ENCODE assay signal across 7 mouse cellular contexts in genomic region chr4:125413833-125414719, GRCm38 (mm10).
DNase-seq lines count a peak whose midpoint lies in the region; ATAC-seq and TF ChIP-seq lines count a peak whose summit lies in the region.

No protein-coding gene starts in this region.

- TF ChIP-seq CTCF in layer of hippocampus, adult 2 months (conservative IDR thresholded peaks at IDR 0.05): no peak

- H3K27ac ChIP-seq in layer of hippocampus, adult 2 months: no peak overlapping the region
- no peak overlapping the region for H3K27ac ChIP-seq in forebrain, embryonic 14.5 days (ENCODE audit: low read depth, low read length)
- H3K27ac ChIP-seq in neural tube, embryonic 14.5 days (ENCODE audit: low read depth, low read length): no peak overlapping the region

- WGBS in forebrain, embryonic 14.5 days: 80% methylated on average over 7 of the region's 7 CpGs
- WGBS in neural tube, embryonic 14.5 days: 70% methylated on average over 7 of the region's 7 CpGs

- DNase-seq in layer of hippocampus, adult 2 months (ENCODE audit: low spot score in 2 of 2): peak; percentile 38 to 44
- no peak for DNase-seq in layer of hippocampus, postnatal 25 days (ENCODE audit: extremely low spot score in 1 of 2, low spot score in 1 of 2)
- peak; percentile 58 for DNase-seq in adrenal gland, postnatal 10 days
- peak; percentile 83 for DNase-seq in forebrain, embryonic 14.5 days (ENCODE audit: low spot score)
- no peak for DNase-seq in urinary bladder, adult 2 months (ENCODE audit: low spot score)
- no peak for DNase-seq in cerebellum, postnatal 36 days

- no peaks in the 10 kb centered on the region for H3K9me3 ChIP-seq in forebrain, embryonic 14.5 days (replicated peaks; ENCODE audit: control insufficient read depth, low read length)
- H3K9me3 ChIP-seq in neural tube, embryonic 14.5 days (ENCODE audit: control insufficient read depth, low read length): no peaks in the 10 kb centered on the region

- no peak overlapping the region for H3K4me2 ChIP-seq in forebrain, embryonic 14.5 days (ENCODE audit: low read length)
- no peak overlapping the region for H3K4me2 ChIP-seq in neural tube, embryonic 14.5 days (ENCODE audit: low read depth, low read length)

- no peak overlapping the region for H3K4me3 ChIP-seq in layer of hippocampus, adult 2 months
- no peak overlapping the region for H3K4me3 ChIP-seq in forebrain, embryonic 14.5 days (ENCODE audit: low read depth, low read length)
- H3K4me3 ChIP-seq in neural tube, embryonic 14.5 days (ENCODE audit: low read depth, low read length): no peak overlapping the region

- no peaks in the 10 kb centered on the region for H3K27me3 ChIP-seq in forebrain, embryonic 14.5 days (replicated peaks; ENCODE audit: control insufficient read depth, insufficient read depth, low read length)
- no peaks in the 10 kb centered on the region for H3K27me3 ChIP-seq in neural tube, embryonic 14.5 days (ENCODE audit: control insufficient read depth, insufficient read depth, low read length)

- H3K9ac ChIP-seq in forebrain, embryonic 14.5 days (ENCODE audit: low read length): no peak overlapping the region
- no peak overlapping the region for H3K9ac ChIP-seq in neural tube, embryonic 14.5 days (replicated peaks; ENCODE audit: low read depth, low read length)

- peak; percentile 83 for ATAC-seq in forebrain, embryonic 14.5 days
- peak; percentile 71 for ATAC-seq in neural tube, embryonic 14.5 days (ENCODE audit: low read depth)

- peaks cover 3% of the 10 kb centered on the region; the same call in 1 of the 2 replicates for H3K4me1 ChIP-seq in forebrain, embryonic 14.5 days (ENCODE audit: control insufficient read depth, insufficient read depth, low read length)
- H3K4me1 ChIP-seq in neural tube, embryonic 14.5 days (ENCODE audit: control insufficient read depth, insufficient read depth, low read length): peaks cover 5% of the 10 kb centered on the region

- H3K36me3 ChIP-seq in forebrain, embryonic 14.5 days (ENCODE audit: control insufficient read depth, insufficient read depth, low read length): no peaks in the 10 kb centered on the region
- H3K36me3 ChIP-seq in neural tube, embryonic 14.5 days (ENCODE audit: control insufficient read depth, insufficient read depth, low read length): no peaks in the 10 kb centered on the region

Comparison
In these comparisons a context has a peak if more than half of its experiments do, and no peak if none do; other contexts are left out.
1. DNase-seq: peak in layer of hippocampus, adult 2 months (2 of 2), adrenal gland, postnatal 10 days (single experiment) and forebrain, embryonic 14.5 days (single experiment); none in layer of hippocampus, postnatal 25 days (0 of 2), urinary bladder, adult 2 months (single experiment) and cerebellum, postnatal 36 days (0 of 2).